Mouse (Mus musculus): ENCODE measurements around the gene Inpp4a.

DNA sequence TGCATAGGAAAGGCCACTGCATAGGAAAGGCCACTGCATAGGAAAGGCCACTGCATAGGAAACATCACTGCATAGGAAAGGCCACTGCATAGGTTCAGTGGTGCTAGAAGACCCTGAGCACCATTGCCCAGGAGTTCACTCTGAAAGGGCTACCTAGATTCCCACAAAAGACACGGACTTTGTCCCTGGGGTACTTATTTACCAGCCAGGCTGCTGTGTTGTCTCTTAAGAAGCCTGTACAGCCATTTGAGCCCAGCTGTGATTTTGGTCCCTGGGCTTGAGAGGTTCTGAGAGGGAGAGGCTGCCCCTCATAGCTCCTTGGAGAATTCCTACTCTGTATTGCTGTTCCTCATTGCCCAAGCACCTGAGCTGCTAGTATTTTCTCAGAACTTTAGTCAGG is 96.8 kb downstream of the Inpp4a start:
- TF ChIP-seq CTCF (IDR thresholded peaks at IDR 0.05; ENCODE audit: control insufficient read depth, insufficient read depth, insufficient replicate concordance, low read depth, low read length) (no peak), POLR2A (IDR thresholded peaks at IDR 0.05; ENCODE audit: control insufficient read depth, low read depth, low read length) (no peak)
